8 mouse cellular contexts compared by ENCODE assay signal in the genomic region with DNA sequence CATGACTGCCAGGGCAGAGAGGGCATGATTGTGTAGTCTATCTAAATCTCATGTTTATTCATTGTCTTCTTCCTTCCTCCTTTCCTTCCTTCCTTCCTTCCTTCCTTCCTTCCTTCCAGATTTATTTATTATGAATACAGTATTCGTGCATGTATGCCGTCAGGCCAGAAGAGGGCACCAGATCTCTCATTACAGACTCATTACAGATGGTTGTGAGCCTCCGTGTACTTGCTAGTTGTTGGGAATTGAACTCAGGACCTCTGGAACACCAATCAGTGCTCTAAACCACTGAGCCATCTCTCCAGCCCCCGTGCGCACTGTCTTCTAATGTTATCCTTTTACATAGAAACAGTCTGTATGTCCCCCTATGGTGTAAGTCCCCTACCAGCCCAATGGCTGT.
DNase-seq lines count a peak whose midpoint lies in the region; ATAC-seq lines count a peak whose summit lies in the region.

No protein-coding gene starts in this region.

- peak; percentile 41 for DNase-seq in hindbrain, embryonic 10.5 days (ENCODE audit: low spot score)
- DNase-seq in thymus, postnatal 4 days: peak; percentile 40
- no peak for DNase-seq in thymus, postnatal 14 days
- DNase-seq in cerebellum, postnatal 14 days: peak; percentile 80
- DNase-seq in kidney, postnatal 4 days: peak; percentile 28 to 39
- DNase-seq in left cerebral cortex, adult 11 months (ENCODE audit: low spot score): no peak
- DNase-seq in ovary, adult 18-20 months (ENCODE audit: low spot score): no peak

- no peak overlapping the region for H3K4me3 ChIP-seq in hindbrain, embryonic 10.5 days
- H3K4me3 ChIP-seq in hindbrain, embryonic 12.5 days: no peak overlapping the region

- H3K9ac ChIP-seq in hindbrain, embryonic 12.5 days: no peak overlapping the region

- H3K9me3 ChIP-seq in hindbrain, embryonic 10.5 days: no peaks in the 10 kb centered on the region
- H3K9me3 ChIP-seq in hindbrain, embryonic 12.5 days (replicated peaks): no peaks in the 10 kb centered on the region

- H3K36me3 ChIP-seq in hindbrain, embryonic 10.5 days: no peaks in the 10 kb centered on the region
- H3K36me3 ChIP-seq in hindbrain, embryonic 12.5 days: no peaks in the 10 kb centered on the region

- no peak for ATAC-seq in hindbrain, embryonic 12.5 days (ENCODE audit: low FRiP score)

- H3K4me2 ChIP-seq in hindbrain, embryonic 12.5 days (replicated peaks): no peak overlapping the region

- no peaks in the 10 kb centered on the region for H3K27me3 ChIP-seq in hindbrain, embryonic 10.5 days (ENCODE audit: insufficient read depth, poor library complexity, severe bottlenecking)
- H3K27me3 ChIP-seq in hindbrain, embryonic 12.5 days: no peaks in the 10 kb centered on the region

- no peak overlapping the region for H3K27ac ChIP-seq in hindbrain, embryonic 10.5 days
- H3K27ac ChIP-seq in hindbrain, embryonic 12.5 days: no peak overlapping the region

- 23% methylated on average over 5 of the region's 5 CpGs for WGBS in hindbrain, embryonic 10.5 days
- WGBS in hindbrain, embryonic 12.5 days: 25% methylated on average over 5 of the region's 5 CpGs

- H3K4me1 ChIP-seq in hindbrain, embryonic 10.5 days (replicated peaks): peaks cover 4% of the 10 kb centered on the region
- peaks cover 4% of the 10 kb centered on the region; the same call in 1 of the 2 replicates for H3K4me1 ChIP-seq in hindbrain, embryonic 12.5 days

Comparison
In these comparisons a context has a peak if more than half of its experiments do, and no peak if none do; other contexts are left out.
1. DNase-seq: peak in hindbrain, embryonic 10.5 days (single experiment), thymus, postnatal 4 days (single experiment), cerebellum, postnatal 14 days (2 of 2) and kidney, postnatal 4 days (2 of 2); none in thymus, postnatal 14 days (single experiment), left cerebral cortex, adult 11 months (single experiment) and ovary, adult 18-20 months (single experiment).